Mouse (Mus musculus) kidney, postnatal 14 days (tissue): Measurements from ENCODE around the gene Kmt2c.
"Not testable (repeated sequence)": the region's sequence is repeated elsewhere in the genome, so short reads cannot be mapped to it uniquely, and the experiment has no call there.

Source experiments
- DNase-seq: peaks from one replicate; pipeline ENCODE4 v3.0.0; 2022; ENCODE audit warnings: mixed read lengths

Gene Kmt2c

DNA sequence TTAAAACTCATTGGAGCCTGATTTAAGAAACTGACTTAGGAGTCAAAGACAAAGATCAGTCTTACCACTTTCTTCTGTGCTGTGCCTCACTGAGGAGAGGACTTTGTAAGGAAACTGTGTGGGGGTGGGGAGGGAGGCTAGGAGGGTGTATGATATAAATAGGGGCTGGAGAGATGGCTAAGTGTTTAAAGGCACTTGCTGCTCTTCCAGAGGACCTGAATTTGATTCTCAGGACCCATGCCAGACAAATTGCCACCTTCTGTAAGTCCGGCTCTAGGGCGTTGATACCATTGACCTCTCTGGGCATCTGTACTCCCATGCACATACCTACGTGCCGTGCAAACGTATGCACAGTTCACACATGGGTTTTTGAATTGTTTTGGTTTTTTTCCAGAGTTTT, 7.5 kb upstream of the Kmt2c start:
- no peak for DNase-seq

DNA sequence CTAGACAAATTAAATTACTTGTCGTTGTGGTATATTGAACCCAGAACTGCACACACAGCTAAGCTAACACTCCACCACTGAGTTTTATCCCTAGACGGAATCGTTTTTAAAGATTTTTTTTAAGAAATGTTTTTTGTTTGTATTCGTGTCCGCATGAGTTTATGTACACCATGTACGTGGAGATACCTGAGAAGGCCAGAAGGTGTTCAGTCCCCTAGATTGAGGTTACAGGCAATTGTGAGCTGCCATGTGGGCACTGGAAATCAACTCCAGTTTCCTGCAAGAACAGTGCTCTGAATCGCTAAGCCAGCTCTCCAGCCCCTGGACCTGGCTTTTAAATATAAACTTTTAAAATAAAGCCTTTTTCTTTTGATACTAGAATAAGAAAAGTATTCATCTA, 2.1 kb upstream of the Kmt2c start:
- DNase-seq, result no peak

DNA sequence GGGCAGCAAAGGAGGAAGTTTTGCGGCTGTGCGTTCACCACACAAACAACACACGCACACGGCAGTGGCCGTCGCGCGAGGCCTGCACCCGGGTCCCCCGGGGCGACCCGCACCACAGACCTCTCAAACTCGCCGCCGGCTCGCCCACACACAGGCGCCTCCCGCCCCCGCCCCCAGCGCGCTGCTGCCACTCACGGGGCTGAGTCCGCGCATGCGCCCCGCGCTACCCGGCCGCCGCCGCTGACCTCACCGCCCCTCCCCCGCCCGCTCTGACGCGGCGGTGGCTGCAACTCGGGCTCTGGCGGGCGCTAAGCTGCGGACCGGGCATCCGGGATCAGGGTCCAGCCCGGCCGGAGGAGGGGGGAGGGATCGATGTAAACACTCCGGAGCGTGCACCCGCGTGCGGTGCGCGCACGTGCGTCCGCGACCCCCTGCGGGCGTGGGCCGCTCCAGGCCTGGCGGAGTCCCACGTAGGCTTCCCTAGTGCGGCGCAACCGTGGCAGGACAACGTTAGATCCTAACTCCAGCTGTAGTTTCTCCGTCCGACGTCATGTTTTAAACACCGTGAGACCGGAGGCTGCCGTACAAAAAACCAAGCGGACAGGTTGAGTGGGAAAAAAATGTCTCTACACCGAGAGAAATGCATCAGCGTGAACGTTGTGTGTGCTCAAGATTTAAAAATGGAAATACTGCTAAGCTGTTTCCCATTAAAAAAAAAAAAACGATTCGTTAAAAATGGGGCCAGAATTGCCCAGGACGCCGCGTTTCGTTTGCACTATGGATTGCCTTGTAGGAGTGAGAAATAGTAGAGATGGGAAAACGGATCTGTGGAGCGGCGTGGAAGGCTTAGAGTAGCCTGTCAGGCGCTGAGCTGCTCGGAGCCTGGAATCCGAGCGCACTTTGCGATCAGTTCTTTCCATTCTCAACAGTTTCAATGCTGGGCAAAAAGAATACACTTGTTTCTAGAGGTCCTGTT, 1.1 kb upstream of the Kmt2c start:
- DNase-seq, result peak; percentile 99

DNA sequence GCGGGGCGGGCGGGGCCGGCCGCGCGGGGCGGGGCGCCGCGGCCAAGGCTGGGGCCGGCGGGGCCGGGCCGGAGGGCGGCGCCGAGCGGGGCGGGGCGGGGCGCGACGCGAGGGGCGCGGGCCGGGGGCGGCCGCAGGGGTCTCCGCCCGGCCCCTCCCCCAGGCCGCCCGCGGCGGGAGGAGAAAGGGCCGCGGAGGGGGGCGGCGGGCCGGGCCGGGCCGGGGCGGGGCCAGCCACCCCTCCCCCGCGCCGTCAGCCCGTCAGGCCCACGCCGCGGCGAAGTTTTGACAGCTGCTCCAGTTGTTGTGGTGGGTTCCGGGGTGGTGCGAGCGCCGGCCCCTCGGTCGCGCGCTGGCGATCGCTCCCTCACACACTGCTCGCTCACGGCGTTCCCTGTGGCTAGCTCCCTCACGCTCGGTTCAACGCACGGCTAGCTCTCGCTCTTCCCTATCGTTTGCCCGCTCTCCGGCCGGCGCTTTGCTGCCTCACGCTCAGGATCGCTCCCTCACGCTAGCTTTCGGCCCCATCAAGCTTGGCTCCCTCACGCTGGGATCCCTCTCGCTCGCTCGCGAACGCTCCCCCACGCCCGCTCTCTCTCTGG, 339 bp upstream of the Kmt2c start:
- peak; percentile 90 for DNase-seq

DNA sequence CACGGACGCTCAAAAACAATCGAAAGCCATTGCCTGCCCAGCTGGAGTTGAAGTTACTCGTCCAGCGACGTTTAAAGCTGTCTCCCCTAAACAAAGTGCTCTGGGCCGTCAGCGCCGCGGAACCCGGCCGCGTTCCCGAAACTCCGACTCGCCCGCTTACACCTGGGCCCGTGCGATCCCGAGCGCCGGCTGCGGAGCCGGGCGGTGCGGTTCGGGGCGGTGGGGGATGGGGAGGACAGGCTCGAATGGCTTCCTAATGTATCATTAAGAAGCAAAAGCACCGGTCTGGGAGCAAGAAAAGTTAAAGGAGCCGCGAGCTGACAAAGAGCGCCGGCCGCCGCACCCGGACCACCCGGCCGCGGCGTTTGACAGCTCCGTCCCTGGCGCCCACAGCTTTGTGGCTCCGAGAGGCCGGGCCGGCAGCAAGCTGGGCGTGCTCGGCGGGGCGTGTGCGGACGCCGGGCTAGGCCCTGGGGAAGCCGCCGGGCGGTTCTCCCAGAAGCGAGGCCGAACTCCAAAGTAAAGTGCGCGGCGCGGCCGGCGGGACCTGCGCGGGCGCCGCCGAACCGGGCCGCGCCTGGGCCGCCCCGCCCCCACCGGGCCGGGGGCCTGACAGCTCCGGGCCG, 750 bp downstream of the Kmt2c start:
- peak; percentile 65 for DNase-seq

DNA sequence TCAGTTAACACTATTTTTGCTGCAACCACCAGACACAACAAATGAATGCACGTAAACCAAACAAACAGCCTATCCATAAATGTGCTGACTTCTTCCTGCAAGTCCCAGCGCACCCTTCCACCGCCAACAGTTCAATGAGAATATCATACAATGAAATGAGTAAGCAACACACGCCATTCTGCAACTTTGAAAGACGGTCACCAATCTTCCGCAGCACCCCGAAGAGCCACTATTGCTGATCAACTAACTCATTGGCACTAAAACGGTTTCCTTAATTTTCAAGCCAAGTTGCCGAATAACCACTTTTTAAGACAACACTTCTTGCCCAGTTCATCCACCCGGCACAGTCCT, 1.2 kb downstream of the Kmt2c start:
- no peak for DNase-seq

DNA sequence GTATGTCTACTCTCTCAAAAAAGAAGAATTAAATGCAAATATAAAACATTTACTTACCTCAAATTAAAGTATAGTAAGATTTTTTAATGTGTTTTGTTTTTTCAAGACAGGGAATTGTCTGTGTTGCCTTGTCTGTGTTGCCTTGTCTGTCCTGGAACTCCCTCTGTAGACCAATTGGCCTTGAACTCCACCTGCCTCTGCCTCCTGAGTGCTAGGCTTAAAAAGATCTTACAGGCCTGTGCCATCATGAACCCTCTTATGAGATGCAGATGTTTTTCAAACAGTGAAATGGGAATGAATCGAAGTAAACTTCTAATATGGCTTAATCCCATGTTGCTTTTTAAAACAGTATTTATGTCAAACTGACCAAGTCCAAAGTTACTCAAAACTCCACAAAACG, 1.9 kb downstream of the Kmt2c start:
- no peak for DNase-seq

DNA sequence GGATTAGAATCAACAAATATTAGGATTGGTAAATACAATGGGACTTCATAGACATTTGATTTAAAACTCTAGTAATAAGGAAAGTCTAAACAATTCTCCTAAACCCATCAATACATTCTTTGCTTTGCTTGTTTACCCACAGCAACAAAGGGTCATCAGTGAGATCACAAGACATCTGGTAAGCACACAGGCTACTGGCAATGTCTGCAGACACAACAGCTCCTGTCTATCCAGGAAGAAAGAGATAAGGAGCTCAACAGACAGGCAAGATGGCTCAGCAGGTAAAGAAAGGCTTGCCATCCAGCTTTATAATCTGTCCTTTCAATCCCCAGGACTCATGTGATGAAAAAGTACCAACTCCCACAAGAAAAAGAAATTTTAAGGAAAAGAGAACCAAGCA, 19.7 kb downstream of the Kmt2c start:
- no peak for DNase-seq

DNA sequence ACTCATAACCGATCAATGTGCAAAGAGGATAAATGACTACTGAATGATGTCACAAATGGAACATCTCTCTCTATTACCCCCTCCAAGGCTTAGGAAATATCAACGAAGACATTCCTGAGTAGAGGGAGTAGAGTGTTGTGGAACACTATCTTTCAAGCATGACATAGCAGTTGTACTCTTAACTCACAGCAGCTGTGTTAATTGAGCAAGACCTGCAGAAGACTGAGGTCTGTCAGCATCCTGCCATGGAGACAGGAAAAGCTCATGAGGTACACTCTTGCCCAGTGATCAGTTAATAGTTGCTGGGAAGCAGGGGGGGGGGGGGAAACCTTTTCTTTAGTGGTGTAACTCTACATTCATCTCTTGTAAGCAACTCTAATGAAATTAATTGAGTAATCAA, 22.8 kb downstream of the Kmt2c start:
- DNase-seq, result no peak

DNA sequence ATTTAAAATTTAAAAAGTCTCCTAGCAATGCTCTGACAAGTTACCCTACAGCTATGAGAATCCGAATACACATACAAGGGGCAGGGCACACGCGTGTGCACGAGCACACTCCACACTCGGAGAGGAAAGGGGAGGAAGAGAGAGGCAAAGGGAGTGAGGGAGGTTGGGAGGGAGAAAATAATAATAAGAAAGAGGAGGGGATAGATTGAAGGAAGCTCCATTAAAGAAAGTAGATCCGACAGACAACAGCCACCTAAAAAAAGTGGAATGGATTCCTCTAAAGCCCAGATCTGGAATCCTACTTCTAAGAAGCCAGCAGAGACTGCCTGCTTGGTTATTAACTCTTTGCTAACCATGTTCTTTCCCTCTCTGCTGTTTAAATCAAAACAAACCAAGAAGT, 26.5 kb downstream of the Kmt2c start:
- DNase-seq, result peak; percentile 35

DNA sequence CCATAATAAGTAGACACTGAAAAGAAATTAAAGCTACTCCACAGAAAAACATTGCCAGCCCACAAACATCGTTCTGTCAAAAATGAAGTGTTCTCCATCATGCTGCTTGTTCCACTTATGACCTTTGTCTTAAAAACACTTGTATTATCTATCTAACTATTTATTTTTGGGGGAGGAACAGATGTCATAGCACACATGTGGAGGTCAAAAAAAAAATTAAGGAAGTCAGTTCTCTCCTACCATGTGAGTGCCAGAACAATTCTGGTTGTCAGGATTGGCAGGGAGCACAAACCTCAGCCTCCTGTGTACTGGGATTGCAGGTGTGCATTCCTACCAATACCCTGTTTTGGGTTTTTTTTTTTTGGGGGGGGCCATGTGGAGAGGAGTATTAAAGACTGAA, 36.6 kb downstream of the Kmt2c start:
- DNase-seq, result no peak

DNA sequence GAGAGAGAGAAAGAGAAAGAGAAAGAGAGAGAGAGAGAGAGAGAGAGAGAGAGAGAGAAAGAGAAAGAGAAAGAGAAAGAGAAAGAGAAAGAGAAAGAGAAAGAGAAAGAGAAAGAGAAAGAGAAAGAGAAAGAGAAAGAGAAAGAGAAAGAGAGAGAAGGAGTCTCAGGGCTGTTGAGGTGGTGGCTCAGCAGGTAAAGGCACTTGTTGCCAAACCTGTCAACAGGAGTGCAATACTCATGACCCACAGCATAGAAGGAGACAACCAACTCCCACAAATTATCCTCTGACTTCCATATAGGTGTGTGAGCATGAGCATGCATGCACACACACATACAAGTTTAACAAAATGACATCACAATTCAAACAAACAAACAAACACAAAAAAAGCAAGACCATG, 43.2 kb downstream of the Kmt2c start:
- not testable (repeated sequence) for DNase-seq

DNA sequence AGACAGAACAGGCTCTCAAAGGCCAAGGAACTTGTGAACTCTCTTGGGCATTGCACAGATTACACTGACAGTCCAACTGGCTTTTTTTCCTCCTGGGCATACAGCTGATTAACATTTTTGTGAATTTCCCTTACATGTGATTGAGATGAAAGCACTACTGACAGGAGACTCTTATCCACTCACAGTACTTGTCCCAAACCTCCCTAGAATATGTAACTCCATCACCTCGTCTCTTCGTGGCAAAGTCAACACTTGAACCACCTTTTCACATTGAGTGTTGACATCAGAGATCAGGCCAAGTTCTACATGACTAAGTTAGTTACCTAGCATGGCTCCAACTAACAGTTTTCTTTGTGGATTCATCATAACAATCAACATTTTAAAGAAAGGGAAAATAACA, 45.9 kb downstream of the Kmt2c start:
- no peak for DNase-seq

DNA sequence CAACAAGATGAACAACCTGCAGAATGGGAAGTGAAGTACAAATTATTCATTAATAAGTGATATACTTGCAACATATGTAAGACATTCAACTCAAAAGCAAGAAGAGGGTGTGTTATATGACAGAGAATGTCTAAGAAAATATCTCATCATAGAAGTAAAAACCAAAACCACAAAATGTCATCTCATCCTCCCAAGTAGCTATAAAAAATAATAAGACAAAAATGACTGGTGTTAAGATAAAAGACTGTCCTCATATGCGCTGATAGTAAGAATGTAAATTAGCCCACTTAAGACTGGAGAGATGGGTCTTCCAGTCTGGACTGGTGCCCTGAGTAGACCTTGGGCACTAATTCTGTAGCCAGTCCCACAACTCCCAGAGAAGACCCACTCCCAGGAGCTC, 61.1 kb downstream of the Kmt2c start:
- no peak for DNase-seq

DNA sequence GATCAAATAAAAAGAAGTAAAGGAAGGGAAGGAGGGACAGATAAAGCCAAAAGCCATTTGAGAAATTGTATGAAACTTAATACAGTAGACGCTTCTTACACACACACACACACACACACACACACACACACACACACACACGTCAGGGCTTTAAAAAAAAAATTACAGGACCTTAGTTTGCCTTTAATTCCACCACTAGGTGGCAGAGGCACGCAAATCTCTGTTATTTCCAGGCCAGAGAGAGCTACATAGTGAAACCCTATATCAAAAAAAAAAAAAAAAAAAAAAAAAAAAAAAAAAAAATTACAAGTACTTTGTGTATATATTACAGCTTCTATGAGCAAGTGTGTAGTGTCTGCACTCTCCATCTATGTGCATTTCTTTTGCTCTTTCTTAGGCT, 62.5 kb downstream of the Kmt2c start:
- DNase-seq, result peak; percentile 72

DNA sequence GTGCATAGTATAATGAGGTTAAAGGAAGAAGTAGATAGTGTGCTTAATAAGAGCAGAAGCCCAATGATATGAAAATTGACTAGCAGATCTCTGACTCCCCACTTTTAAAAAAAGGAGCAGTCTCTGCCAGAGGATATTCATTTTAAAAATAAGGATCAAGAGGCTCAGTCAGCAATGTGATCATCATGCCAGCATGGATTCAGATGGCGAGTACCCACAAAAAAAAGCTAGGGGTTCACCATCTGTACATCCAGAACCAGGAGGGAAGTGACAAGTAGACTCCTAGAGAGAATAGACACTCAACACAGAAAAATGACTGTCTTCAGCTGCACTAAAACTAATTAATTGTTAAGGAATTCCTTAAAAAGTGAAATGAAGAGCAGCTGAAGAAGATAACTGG, 76.0 kb downstream of the Kmt2c start:
- no peak for DNase-seq

DNA sequence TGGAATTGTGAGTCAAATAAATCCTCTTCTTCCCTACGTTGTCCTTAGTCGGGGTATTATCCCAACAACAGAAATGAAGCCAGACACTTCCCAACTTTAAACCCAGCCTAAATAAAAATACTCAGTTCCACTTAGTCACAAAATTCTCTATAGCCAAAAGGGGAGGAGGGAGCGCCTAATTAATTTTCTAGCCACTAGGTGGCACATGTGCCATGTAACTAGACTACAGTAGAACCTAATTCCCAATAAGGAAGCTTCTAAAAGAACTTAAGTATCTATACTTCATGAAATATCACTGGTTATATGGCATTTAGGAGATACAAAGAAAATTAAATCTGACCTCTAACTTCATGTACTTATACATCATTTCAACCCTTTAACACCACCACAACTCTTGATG, 78.0 kb downstream of the Kmt2c start:
- DNase-seq, result peak; percentile 78

DNA sequence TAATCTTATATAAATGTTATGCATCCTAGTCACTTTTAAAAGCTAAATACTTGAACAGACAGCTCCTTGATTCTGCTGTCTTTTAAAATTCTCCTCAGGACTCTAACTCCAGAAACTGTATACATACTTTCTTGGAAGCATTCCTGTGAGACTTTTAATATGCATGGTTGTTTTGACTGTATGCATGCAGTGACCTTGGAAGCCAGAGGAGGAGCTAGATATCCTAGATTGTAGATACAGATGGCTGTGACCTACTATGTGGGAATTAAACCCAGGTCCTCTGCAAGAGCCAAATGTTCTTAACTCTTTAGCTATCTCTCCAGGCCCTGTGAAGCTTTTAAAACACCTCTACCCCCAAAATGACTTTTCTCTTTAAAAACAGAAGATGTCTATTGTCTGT, 83.2 kb downstream of the Kmt2c start:
- no peak for DNase-seq

DNA sequence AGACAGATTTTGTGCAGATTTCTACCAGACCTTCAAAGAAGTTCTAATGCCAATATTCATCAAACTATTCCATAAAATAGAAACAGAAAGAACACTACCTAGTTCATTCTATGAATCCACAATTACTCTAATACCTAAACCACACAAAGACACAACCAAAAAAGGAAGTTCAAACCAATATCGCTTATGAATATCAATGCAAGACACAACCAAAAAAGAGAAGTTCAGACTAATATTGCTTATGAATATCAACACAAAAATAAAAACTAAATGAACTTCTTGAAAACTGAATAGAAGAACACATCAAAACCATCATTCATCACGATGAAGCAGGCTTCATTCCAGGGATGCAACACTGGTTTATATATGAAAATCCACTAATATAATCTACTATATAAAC, 101.9 kb downstream of the Kmt2c start:
- no peak for DNase-seq

DNA sequence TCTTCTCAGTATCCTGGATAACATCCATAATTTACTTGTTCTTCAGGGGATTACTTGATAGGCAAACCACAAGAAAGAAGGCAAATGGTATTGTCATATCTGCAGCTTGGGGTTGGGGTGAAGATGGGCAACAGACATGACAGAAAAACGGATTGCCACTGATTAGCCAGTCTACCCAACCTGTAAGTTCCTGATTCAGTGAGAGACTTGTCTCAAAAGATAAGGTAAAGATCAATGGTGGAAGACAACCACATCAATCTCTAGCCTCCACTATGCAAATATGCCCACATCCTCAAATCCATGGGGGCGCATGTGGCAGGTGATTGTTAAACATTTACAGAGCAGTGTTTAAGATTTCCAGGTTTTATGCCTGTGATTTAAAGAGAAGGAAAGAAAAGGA, 105.9 kb downstream of the Kmt2c start:
- no peak for DNase-seq

DNA sequence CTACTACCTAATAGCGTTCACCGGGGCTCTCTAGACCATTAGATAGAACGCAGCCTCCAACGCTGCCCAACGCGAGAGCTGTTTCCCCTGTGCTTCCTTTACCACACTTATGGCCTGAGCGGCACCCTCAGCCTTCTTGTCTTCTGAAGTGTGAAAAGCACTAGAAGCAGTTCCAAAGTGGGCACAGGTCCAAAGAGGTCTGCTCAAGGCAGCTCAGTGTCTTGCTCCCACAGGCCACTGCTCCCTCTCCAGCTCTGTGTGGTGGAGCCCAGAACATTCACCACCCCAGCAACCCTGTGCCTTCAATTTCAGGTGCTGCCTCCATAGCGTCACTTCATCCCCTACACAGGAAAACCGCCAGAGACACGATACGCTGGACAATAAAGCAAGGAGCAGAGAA, 115.0 kb downstream of the Kmt2c start:
- DNase-seq, result peak; percentile 33

DNA sequence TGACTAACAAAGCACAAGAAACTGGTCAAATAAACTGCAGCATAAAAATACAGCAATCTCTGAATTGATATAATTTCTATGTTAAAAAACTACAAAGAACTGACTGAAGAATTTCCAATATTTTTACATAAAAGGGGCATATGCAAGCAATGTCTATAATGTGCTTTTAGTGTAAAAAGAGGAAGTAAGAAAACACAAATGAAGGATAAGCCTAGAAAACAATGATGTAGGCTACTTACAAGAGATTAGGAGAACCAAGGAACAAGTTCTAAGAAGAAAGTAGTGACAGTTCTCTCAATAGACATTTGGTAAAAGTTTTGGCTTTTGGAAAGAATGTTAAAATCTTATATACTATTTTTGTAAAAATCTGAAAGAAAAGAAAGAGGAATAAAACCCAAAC, 119.4 kb downstream of the Kmt2c start:
- no peak for DNase-seq

DNA sequence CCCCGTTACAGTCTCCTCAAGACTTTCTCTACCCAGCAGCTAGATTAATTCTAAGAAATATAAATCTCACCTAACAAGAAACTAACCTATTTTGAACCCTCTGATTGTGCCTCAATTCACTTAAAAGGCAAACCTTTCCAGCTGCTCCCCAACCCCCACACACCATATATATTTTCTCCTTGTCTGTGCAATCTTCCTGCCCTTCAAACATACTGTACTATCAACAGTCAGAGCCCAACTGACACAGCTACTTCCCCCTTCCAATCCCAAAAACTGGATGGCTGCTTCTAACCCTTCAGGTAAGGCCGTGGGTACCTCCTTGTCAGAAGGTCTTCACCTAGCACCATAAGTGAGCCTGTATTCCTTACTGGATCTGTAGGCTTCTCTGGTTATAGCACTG, 130.2 kb downstream of the Kmt2c start:
- no peak for DNase-seq

DNA sequence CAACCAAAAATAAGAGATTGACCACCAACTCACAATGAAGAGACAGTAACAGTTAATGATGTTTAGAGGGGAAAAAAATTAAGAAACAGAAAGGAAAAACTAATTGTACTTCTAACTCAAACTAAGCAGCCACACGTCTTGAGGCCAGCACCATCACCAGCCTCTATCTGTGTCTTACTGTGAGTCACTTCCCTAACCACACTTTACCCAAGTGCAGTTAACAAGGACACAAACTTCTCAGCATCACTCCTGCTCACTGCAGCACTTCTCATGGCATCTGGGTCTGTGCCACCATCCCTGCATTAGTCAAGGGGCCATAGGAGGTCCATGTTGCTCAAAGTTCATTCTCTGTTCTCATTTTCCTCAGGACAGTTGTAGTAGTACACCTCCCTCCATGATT, 131.5 kb downstream of the Kmt2c start:
- no peak for DNase-seq
